Mouse (Mus musculus) heart, postnatal 0 days (tissue): ENCODE measurements around the gene Chrna4. TPM values are rescaled to one million over a fixed set of nuclear protein-coding genes. Genes with fewer than 3 reads are reported as not detected.

Experiments used
- ATAC-seq: fragments of 200-750 bp; cut with Nextera tagmentation; 2 replicates; pipeline ENCODE4 v1.8.0; 2017; ENCODE audit warnings: low read depth, moderate number of reproducible peaks, moderate library complexity; ENCODE audit not compliant: insufficient read depth
- DNase-seq: peaks from one replicate; pipeline ENCODE4 v3.0.0-alpha.2; 2016; ENCODE audit warnings: low spot score
- H3K27ac ChIP-seq: fragments of 300-500 bp; sonication (generic); 2 replicates; pipeline ENCODE4 v1.5.1; 2014; ENCODE audit warnings: low read depth, mild to moderate bottlenecking
- H3K27me3 ChIP-seq: fragments of 300-500 bp; sonication (generic); 2 replicates; pipeline ENCODE4 v1.6.1; 2014; ENCODE audit warnings: low read length, mixed read lengths; ENCODE audit not compliant: control insufficient read depth, insufficient read depth
- H3K36me3 ChIP-seq: fragments of 300-500 bp; sonication (generic); replicated peaks from 2 replicates; pipeline ENCODE4 v1.6.1; 2014; ENCODE audit warnings: low read length, mixed read lengths; ENCODE audit not compliant: control insufficient read depth, insufficient read depth
- H3K4me1 ChIP-seq: fragments of 300-500 bp; sonication (generic); 2 replicates; pipeline ENCODE4 v1.6.1; 2014; ENCODE audit warnings: antibody characterized with exemption; ENCODE audit not compliant: control insufficient read depth, insufficient read depth
- H3K4me2 ChIP-seq: fragments of 300-500 bp; sonication (generic); 2 replicates; pipeline ENCODE4 v1.6.1; 2014; ENCODE audit warnings: low read depth, mild to moderate bottlenecking, low read length, moderate library complexity
- H3K4me3 ChIP-seq: fragments of 300-500 bp; sonication (generic); 2 replicates; pipeline ENCODE4 v1.5.1; 2014; ENCODE audit warnings: low read depth, low read length
- H3K9ac ChIP-seq: fragments of 300-500 bp; sonication (generic); replicated peaks from 2 replicates; pipeline ENCODE4 v1.6.1; 2014; ENCODE audit warnings: low read depth, low read length, mixed read lengths
- H3K9me3 ChIP-seq: fragments of 300-500 bp; sonication (generic); replicated peaks from 2 replicates; pipeline ENCODE4 v1.6.1; 2016; ENCODE audit warnings: low read length; ENCODE audit not compliant: control insufficient read depth
- CTCF ChIP-seq: IDR thresholded peaks from 2 replicates; pipeline ENCODE4 v1.5.1; 2016; ENCODE audit warnings: antibody characterized with exemption, control low read depth, low read depth
- EP300 ChIP-seq: IDR thresholded peaks from 2 replicates; pipeline ENCODE4 v1.6.1; 2016; ENCODE audit warnings: antibody characterized with exemption, low read depth
- WGBS: fragments of 180-500 bp; shearing (Covaris S2); extraction: QIAGEN DNeasy Blood & Tissue Kit; methylation state at CpG from one replicate; pipeline ENCODE4 v1.1.7; 2014; 5-methylcytosine and 5-hydroxymethylcytosine counted together
- polyA plus RNA-seq: library from polyadenylated mRNA; unstranded; fragments of >200 nt; fragmentation: Nextera tagmentation; extraction: Ambion mirVana; gene quantifications from 2 replicates; pipeline ENCODE4 v1.2.1, GENCODE M21; 2015
- total RNA-seq: library from RNA; depleted of rRNA; stranded (reverse); fragments of >200 nt; gene quantifications from 2 replicates; pipeline ENCODE4 v1.2.3, GENCODE M21; 2014; ENCODE audit warnings: low replicate concordance

The Chrna4 gene
- total and polyA plus RNA-seq, 2 experiments from 2014 or later = 0.05 TPM; not detected in 1

- H3K4me1 ChIP-seq = no peaks in the 10 kb centered on the region
- H3K27me3 ChIP-seq = 0 out of 2 replicates have a peak, but pooled peaks cover 5% of the 10 kb centered on the region
- no peak overlapping the region for H3K9ac ChIP-seq
- H3K4me3 ChIP-seq = no peak overlapping the region
- no peaks in the 10 kb centered on the region for H3K36me3 ChIP-seq
- ATAC-seq (no peak), DNase-seq (no peak)
- no peak overlapping the region for H3K27ac ChIP-seq
- no peak for TF ChIP-seq EP300
- WGBS = 70% methylated on average over 2 of the region's 2 CpGs
- H3K9me3 ChIP-seq = no peaks in the 10 kb centered on the region
- no peak overlapping the region for H3K4me2 ChIP-seq
Observed at GRCm38 (mm10) chr2:181078908-181079307, 35.6 kb upstream of the Chrna4 start.

DNA sequence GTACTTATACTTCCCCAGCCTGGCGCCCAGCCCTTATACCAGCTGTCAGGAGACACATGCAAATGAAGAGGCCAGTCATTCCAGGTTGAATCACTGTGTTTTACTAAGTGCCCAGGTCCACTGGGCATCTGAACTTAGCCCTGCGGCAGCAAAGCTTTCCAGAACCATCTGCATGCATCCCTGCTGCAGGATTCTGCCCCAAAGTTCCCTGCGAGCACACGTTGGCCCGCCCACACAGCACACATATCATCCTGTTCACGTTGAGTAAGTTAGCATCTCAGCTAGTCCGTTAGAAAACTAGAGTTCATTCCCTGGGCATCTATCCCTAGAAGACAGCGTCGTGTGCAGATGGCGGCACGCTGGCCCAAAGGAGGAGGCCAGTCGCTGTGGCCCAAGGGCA is 32.2 kb upstream of the Chrna4 start:
- H3K27ac ChIP-seq = no peak overlapping the region
- TF ChIP-seq EP300 (no peak), CTCF (no peak)
- no peak overlapping the region for H3K4me2 ChIP-seq
- no peaks in the 10 kb centered on the region for H3K4me1 ChIP-seq
- 0 out of 2 replicates have a peak, but pooled peaks cover 14% of the 10 kb centered on the region for H3K27me3 ChIP-seq
- no peaks in the 10 kb centered on the region for H3K36me3 ChIP-seq
- DNase-seq (no peak), ATAC-seq (no peak)
- H3K9me3 ChIP-seq = no peaks in the 10 kb centered on the region
- H3K4me3 ChIP-seq = no peak overlapping the region
- WGBS = 80% methylated on average over 12 of the region's 12 CpGs
- no peak overlapping the region for H3K9ac ChIP-seq

DNA sequence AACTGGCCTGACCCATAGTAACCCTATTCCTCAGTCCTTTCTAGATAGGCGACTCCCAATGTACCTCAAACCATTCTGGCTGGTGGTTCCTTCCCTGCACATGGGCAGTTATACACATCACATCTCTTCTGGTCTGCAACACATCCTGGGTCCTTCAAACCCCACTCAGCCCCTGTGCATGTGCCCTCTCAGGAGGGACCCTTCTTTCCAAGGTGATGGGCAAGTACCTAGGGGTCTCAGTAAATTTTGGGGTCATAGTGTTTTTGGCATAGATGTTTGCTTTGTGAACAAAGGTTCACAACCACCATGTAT is 29.0 kb upstream of the Chrna4 start:
- ATAC-seq = no peak
- 0 out of 2 replicates have a peak, but pooled peaks cover 14% of the 10 kb centered on the region for H3K27me3 ChIP-seq
- TF ChIP-seq CTCF (no peak), EP300 (no peak)

DNA sequence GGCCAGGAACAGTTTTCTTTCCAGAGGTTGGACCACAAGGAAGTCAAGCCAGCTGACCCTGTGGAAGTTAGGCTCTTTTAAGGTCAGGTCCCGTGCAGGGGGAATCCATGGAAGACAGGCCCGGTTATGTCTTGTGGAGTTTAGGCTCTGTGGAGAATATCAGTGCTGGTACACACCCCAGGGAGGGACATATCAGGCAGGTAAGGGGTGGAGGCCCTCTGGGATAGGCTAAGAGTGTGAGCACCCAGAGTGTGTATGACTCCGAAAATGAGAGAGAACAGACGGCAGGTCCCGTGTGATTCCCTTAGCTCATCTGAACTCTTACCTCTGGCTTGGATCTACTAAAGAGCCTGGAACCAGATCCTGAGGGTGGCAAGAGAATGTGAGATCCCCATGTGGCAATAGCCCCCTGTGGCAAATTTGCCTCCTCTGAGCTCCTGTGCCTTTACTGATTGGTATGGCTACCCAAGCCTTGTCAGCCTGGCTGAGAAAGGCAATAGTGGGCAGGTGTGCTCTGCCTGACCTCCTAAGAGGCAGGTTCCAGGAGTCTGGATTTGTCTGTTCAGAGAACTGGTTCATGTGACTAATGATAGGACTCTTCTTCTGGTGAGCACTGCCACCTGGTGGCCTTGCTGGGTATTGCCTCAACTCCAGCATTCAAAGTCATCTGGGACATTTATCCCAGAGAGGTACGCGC is 28.5 kb upstream of the Chrna4 start:
- ATAC-seq = peak; percentile 55; the same call in 1 of the 2 replicates
- 51% methylated on average over 7 of the region's 7 CpGs for WGBS

More for the DNA sequence above, 29.0 kb upstream of the Chrna4 start:
- no peaks in the 10 kb centered on the region for H3K4me1 ChIP-seq
- H3K27ac ChIP-seq = no peak overlapping the region
- H3K4me3 ChIP-seq = no peak overlapping the region
- WGBS = 0% methylated on average over 1 of the region's 1 CpGs
- H3K9ac ChIP-seq = no peak overlapping the region
- DNase-seq = no peak
- H3K4me2 ChIP-seq = no peak overlapping the region
- no peaks in the 10 kb centered on the region for H3K9me3 ChIP-seq
- H3K36me3 ChIP-seq = no peaks in the 10 kb centered on the region

DNA sequence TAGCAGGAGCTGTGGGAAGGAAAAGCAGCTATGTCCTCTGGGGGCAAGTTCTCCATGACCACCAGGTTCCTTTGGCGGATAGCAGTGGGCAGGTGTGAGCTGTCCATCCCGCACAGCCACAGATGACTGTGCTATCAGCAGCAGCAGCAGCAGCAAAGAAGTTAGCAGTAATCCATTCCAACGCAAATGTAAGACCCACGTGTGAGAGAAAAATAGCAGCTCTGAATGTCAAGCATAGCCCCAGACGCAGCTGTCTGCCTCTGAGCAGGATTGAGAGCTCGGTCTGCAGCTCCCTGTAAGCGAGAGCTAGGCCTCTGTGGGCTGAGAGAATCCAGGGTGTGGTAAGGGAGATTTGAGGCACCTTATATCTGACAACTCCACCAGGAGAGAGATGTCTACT is 26.8 kb upstream of the Chrna4 start:
- no peak for ATAC-seq
- Histone ChIP-seq H3K27me3 (0 out of 2 replicates have a peak, but pooled peaks cover 14% of the 10 kb centered on the region), H3K4me2 (no peak overlapping the region), H3K36me3 (no peaks in the 10 kb centered on the region), H3K27ac (no peak overlapping the region), H3K4me3 (no peak overlapping the region), H3K4me1 (no peaks in the 10 kb centered on the region), H3K9me3 (no peaks in the 10 kb centered on the region), H3K9ac (no peak overlapping the region)
- 31% methylated on average over 7 of the region's 7 CpGs for WGBS
- TF ChIP-seq CTCF = no peak
- TF ChIP-seq EP300 = no peak
- no peak for DNase-seq

More for the DNA sequence above, 28.5 kb upstream of the Chrna4 start:
- DNase-seq = peak; percentile 72
- no peak overlapping the region for H3K9ac ChIP-seq
- H3K4me2 ChIP-seq = no peak overlapping the region
- no peak overlapping the region for H3K4me3 ChIP-seq
- no peaks in the 10 kb centered on the region for H3K36me3 ChIP-seq
- H3K27ac ChIP-seq = no peak overlapping the region
- 0 out of 2 replicates have a peak, but pooled peaks cover 14% of the 10 kb centered on the region for H3K27me3 ChIP-seq
- no peaks in the 10 kb centered on the region for H3K9me3 ChIP-seq
- H3K4me1 ChIP-seq = no peaks in the 10 kb centered on the region
- TF ChIP-seq CTCF (peak; percentile 86), EP300 (no peak)

DNA sequence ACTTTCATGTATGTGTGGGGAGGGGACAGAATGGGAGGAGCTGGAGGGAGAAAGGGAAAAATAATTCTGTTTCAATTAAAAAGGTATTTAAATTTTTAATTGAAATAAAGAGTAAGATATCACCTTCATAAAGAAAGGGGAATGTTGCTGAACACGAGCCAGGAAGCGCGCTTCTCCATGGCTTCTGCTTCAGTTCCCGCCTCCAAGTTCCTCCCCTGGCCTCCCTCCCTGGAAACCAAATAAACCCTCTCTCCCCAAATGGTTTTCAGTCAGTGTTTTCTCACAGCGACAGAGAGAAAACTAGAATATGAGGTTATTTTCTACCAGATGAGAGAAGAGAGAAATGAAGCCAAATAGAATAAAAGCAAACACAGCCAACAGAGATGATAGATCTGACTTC is 25.2 kb upstream of the Chrna4 start:
- no peaks in the 10 kb centered on the region for H3K36me3 ChIP-seq
- H3K4me3 ChIP-seq = no peak overlapping the region
- no peak overlapping the region for H3K9ac ChIP-seq
- H3K4me2 ChIP-seq = no peak overlapping the region
- TF ChIP-seq EP300 = no peak
- no peak for ATAC-seq
- 0 out of 2 replicates have a peak, but pooled peaks cover 11% of the 10 kb centered on the region for H3K27me3 ChIP-seq
- 71% methylated on average over 5 of the region's 5 CpGs for WGBS
- H3K4me1 ChIP-seq = no peaks in the 10 kb centered on the region
- H3K27ac ChIP-seq = no peak overlapping the region
- DNase-seq = no peak
- no peaks in the 10 kb centered on the region for H3K9me3 ChIP-seq
